Mouse (Mus musculus) midbrain, embryonic 12.5 days (tissue): ENCODE results near the gene Dnttip2. TPM values are rescaled to one million over a fixed set of nuclear protein-coding genes. Genes with fewer than 3 reads are reported as not detected.

Source experiments
- ATAC-seq: fragments of 200-750 bp; cut with Nextera tagmentation; 2 replicates; pipeline ENCODE4 v1.8.0; 2017; ENCODE audit warnings: low read depth, moderate TSS enrichment, moderate library complexity; ENCODE audit not compliant: low FRiP score
- H3K27ac ChIP-seq: fragments of 300-500 bp; sonication (generic); replicated peaks from 2 replicates; pipeline ENCODE4 v1.5.1; 2016; ENCODE audit warnings: mild to moderate bottlenecking
- H3K27me3 ChIP-seq: fragments of 300-500 bp; sonication (generic); 2 replicates; pipeline ENCODE4 v1.6.1; 2016; ENCODE audit warnings: mild to moderate bottlenecking
- H3K36me3 ChIP-seq: fragments of 300-500 bp; sonication (generic); 2 replicates; pipeline ENCODE4 v1.6.1; 2016
- H3K4me1 ChIP-seq: fragments of 300-500 bp; sonication (generic); 2 replicates; pipeline ENCODE4 v1.6.1; 2016
- H3K4me2 ChIP-seq: fragments of 300-500 bp; sonication (generic); replicated peaks from 2 replicates; pipeline ENCODE4 v1.6.1; 2016; ENCODE audit warnings: mild to moderate bottlenecking, moderate library complexity
- H3K4me3 ChIP-seq: fragments of 300-500 bp; sonication (generic); 2 replicates; pipeline ENCODE4 v1.5.1; 2016; ENCODE audit warnings: mild to moderate bottlenecking
- H3K9ac ChIP-seq: fragments of 300-500 bp; sonication (generic); replicated peaks from 2 replicates; pipeline ENCODE4 v1.6.1; 2016; ENCODE audit warnings: mild to moderate bottlenecking, moderate library complexity
- H3K9me3 ChIP-seq: fragments of 300-500 bp; sonication (generic); 2 replicates; pipeline ENCODE4 v1.6.1; 2016; ENCODE audit warnings: mild to moderate bottlenecking
- WGBS: fragments of 180-500 bp; shearing (Covaris S2); methylation state at CpG from one replicate; pipeline ENCODE4 v1.1.7; 2016; 5-methylcytosine and 5-hydroxymethylcytosine counted together
- polyA plus RNA-seq: library from polyadenylated mRNA; unstranded; fragments of >200 nt; fragmentation: Nextera tagmentation; extraction: Ambion mirVana; gene quantifications from 2 replicates; pipeline ENCODE4 v1.2.1, GENCODE M21; 2016

The Dnttip2 gene
- polyA plus RNA-seq, 1 experiment from 2014 or later = 83.9 TPM

DNA sequence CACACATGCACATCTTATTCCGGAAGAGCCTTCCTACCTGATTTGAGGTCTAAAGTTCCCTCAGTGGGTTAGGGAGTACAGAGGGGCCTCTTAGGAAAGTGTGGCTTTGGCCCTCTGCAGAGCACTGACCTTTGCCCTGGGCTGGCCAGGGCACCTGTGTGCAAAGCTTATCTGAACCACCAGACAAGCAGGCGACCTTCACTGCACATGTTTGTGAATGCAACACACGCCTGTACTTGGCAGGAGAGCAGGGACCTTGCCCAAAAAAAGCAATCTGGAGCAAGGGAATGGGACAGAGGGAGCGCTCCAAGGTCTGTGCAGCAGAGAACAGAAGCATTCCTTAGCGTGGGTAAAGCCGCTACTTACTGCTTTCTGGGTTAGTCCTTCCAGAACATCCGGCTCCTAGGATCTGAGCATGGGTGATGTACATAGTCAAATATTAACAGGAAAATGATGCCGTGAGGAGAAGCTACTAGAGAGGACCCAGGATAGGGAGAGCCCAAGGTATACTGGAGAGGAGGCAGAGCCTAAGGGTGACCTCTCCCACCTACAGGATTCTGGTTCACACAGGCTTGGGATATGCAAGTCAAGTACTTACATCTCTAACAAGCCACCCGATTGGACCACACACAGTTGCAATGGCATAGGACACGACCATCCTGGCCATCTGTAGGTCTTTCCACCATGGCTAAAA, 38.9 kb downstream of the Dnttip2 start:
- Histone ChIP-seq H3K27ac (no peak overlapping the region), H3K4me2 (no peak overlapping the region), H3K9ac (no peak overlapping the region), H3K9me3 (no peaks in the 10 kb centered on the region), H3K4me1 (peaks cover 13% of the 10 kb centered on the region), H3K27me3 (peaks cover 4% of the 10 kb centered on the region; the same call in 1 of the 2 replicates), H3K36me3 (no peaks in the 10 kb centered on the region), H3K4me3 (no peak overlapping the region)
- WGBS = 83% methylated on average over 10 of the region's 10 CpGs
- ATAC-seq = no peak

- WGBS = 44% methylated on average over 7 of the region's 7 CpGs
- Histone ChIP-seq H3K4me2 (no peak overlapping the region), H3K4me3 (no peak overlapping the region), H3K27ac (no peak overlapping the region), H3K36me3 (no peaks in the 10 kb centered on the region), H3K9me3 (no peaks in the 10 kb centered on the region), H3K9ac (no peak overlapping the region), H3K4me1 (peaks cover 13% of the 10 kb centered on the region), H3K27me3 (peaks cover 2% of the 10 kb centered on the region; the same call in 1 of the 2 replicates)
- no peak for ATAC-seq
Observed at GRCm38 (mm10) chr3:122313936-122314335, 39.7 kb downstream of the Dnttip2 start.

- no peak overlapping the region for H3K4me3 ChIP-seq
- H3K4me1 ChIP-seq = peaks cover 13% of the 10 kb centered on the region
- no peaks in the 10 kb centered on the region for H3K9me3 ChIP-seq
- no peak; the same call in 1 of the 2 replicates for ATAC-seq
- 22% methylated on average over 11 of the region's 11 CpGs for WGBS
- no peak overlapping the region for H3K27ac ChIP-seq
- H3K36me3 ChIP-seq = no peaks in the 10 kb centered on the region
- no peak overlapping the region for H3K9ac ChIP-seq
- H3K4me2 ChIP-seq = peak overlapping the region; percentile 35
- no peaks in the 10 kb centered on the region for H3K27me3 ChIP-seq
Observed at GRCm38 (mm10) chr3:122316621-122317020, 42.4 kb downstream of the Dnttip2 start.

DNA sequence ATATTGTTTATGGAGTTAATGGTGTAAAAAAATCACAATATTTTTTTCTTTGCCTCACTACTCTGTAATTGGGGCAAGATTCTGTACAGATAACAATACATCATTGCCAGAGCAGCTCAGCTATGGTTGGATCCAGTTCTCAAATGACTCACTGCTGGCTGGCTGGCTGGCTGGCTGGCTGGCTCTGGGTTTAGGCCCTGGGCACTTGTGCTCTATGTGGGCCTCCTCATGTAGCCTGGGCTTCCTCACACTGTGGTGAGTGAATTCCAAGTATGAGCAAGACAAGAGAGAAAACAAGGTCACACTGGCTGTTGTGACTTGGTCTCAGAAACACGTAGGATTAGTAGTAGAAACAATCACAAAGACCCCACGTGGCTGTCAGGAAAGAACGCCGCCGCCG, 43.2 kb downstream of the Dnttip2 start:
- H3K27me3 ChIP-seq = no peaks in the 10 kb centered on the region
- WGBS = 80% methylated on average over 6 of the region's 6 CpGs
- ATAC-seq = no peak
- no peak overlapping the region for H3K27ac ChIP-seq
- peaks cover 13% of the 10 kb centered on the region for H3K4me1 ChIP-seq
- H3K4me3 ChIP-seq = no peak overlapping the region
- no peaks in the 10 kb centered on the region for H3K36me3 ChIP-seq
- H3K4me2 ChIP-seq = no peak overlapping the region
- H3K9ac ChIP-seq = no peak overlapping the region
- H3K9me3 ChIP-seq = no peaks in the 10 kb centered on the region

DNA sequence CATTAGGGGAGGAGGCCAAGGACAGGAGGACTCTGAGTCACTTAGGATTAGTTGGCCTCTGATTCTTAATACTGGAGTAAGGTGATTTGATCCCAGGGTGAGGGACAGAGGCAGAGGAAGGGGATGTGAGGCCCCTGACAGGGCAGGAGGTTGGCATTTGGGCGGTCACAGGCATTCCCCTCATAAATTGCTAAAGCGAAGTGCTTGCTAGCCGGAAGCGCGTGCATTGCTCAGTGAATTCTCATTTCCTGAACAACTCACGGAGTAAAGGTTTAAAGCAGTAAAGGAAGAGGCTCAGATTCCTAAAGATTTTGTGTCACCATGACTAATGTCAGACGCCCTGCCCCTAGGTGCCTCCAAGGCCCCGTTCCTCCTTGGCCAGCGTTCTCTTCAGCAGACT, 48.0 kb downstream of the Dnttip2 start:
- Histone ChIP-seq H3K9me3 (no peaks in the 10 kb centered on the region), H3K4me2 (no peak overlapping the region), H3K9ac (no peak overlapping the region), H3K4me1 (no peaks in the 10 kb centered on the region), H3K4me3 (no peak overlapping the region), H3K36me3 (no peaks in the 10 kb centered on the region), H3K27me3 (no peaks in the 10 kb centered on the region), H3K27ac (no peak overlapping the region)
- ATAC-seq = no peak
- 83% methylated on average over 9 of the region's 9 CpGs for WGBS

DNA sequence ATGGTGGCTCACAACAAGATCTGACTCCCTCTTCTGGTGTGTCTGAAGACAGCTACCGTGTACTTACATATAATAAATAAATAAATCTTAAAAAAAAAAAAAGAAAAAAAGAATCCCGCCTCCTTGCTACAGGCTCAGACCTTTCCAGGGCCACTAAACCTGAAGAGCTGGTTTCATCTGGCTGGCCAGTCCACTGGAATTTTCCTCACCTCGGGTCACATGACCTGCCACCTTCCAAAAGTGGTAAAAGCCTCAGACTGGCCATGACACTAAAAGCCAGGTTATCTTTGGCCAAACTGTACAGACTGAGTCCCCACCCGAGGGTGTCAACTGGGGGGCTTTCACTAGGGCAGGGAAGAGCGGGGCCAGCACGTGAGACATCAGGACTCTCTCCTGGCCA, 49.7 kb downstream of the Dnttip2 start:
- ATAC-seq = no peak
- no peak overlapping the region for H3K9ac ChIP-seq
- no peaks in the 10 kb centered on the region for H3K27me3 ChIP-seq
- H3K4me2 ChIP-seq = no peak overlapping the region
- no peaks in the 10 kb centered on the region for H3K36me3 ChIP-seq
- no peak overlapping the region for H3K27ac ChIP-seq
- H3K4me1 ChIP-seq = no peaks in the 10 kb centered on the region
- 86% methylated on average over 6 of the region's 6 CpGs for WGBS
- H3K9me3 ChIP-seq = no peaks in the 10 kb centered on the region
- no peak overlapping the region for H3K4me3 ChIP-seq

DNA sequence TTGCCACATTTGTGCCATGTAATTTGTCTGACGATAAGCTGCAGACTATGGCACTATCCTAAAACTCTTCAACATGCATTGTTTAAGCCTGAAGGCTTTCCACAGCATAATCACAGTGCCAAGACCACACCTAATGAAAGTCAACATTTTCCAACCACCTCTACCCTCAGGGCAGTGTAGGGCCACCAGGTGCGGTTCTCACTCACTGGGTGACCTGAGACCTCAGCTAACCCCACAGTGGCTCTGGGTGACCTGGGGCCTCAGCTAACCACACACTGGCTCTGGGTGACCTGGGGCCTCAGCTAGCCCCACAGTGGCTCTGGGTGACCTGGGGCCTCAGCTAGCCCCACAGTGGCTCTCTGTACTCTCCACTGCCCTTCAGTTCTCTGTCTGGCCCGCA, 50.3 kb downstream of the Dnttip2 start:
- H3K4me3 ChIP-seq = no peak overlapping the region
- no peaks in the 10 kb centered on the region for H3K36me3 ChIP-seq
- no peaks in the 10 kb centered on the region for H3K27me3 ChIP-seq
- H3K4me1 ChIP-seq = no peaks in the 10 kb centered on the region
- H3K4me2 ChIP-seq = no peak overlapping the region
- H3K27ac ChIP-seq = no peak overlapping the region
- no peak overlapping the region for H3K9ac ChIP-seq
- 91% methylated on average over 3 of the region's 3 CpGs for WGBS
- no peak for ATAC-seq
- H3K9me3 ChIP-seq = no peaks in the 10 kb centered on the region

GRCm38 (mm10) chr3:122330484-122330883, 56.3 kb downstream of the Dnttip2 start:
- 0 out of 2 replicates have a peak, but pooled peaks cover 6% of the 10 kb centered on the region for H3K27me3 ChIP-seq
- H3K4me3 ChIP-seq = no peak overlapping the region
- ATAC-seq = no peak
- no peaks in the 10 kb centered on the region for H3K36me3 ChIP-seq
- H3K4me1 ChIP-seq = peaks cover 7% of the 10 kb centered on the region
- no peak overlapping the region for H3K27ac ChIP-seq
- H3K9ac ChIP-seq = no peak overlapping the region
- WGBS = 83% methylated on average over 12 of the region's 12 CpGs
- H3K4me2 ChIP-seq = no peak overlapping the region
- no peaks in the 10 kb centered on the region for H3K9me3 ChIP-seq

DNA sequence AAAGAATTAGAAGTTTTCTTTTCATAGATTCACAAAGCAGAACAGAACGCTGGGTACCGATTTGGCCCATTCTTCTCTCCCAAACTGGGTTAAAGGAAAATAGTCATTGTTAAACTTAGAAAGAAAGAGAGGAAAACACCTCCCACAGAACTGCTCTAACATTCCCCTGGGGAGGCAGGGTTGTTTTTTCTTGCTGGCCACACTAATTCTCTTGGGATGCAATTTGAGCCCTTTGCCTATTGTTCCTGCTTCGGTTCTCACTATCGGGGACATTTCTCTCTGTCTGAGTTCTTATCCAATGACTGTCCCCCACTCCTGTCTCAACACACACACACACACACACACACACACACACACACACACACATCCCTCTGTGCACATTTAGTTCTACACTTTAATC, 59.3 kb downstream of the Dnttip2 start:
- Histone ChIP-seq H3K9me3 (no peaks in the 10 kb centered on the region), H3K27me3 (0 out of 2 replicates have a peak, but pooled peaks cover 6% of the 10 kb centered on the region), H3K36me3 (no peaks in the 10 kb centered on the region), H3K27ac (no peak overlapping the region), H3K4me1 (peaks cover 7% of the 10 kb centered on the region), H3K4me2 (no peak overlapping the region), H3K4me3 (no peak overlapping the region), H3K9ac (no peak overlapping the region)
- no peak for ATAC-seq
- 23% methylated on average over 4 of the region's 4 CpGs for whole genome bisulfite sequencing

- H3K4me3 ChIP-seq = no peak overlapping the region
Observed at GRCm38 (mm10) chr3:122333902-122334301, 59.7 kb downstream of the Dnttip2 start.

GRCm38 (mm10) chr3:122334375-122334774, 60.2 kb downstream of the Dnttip2 start:
- Histone ChIP-seq H3K27me3 (0 out of 2 replicates have a peak, but pooled peaks cover 6% of the 10 kb centered on the region), H3K9me3 (no peaks in the 10 kb centered on the region), H3K27ac (no peak overlapping the region), H3K4me3 (no peak overlapping the region), H3K36me3 (no peaks in the 10 kb centered on the region), H3K4me2 (no peak overlapping the region), H3K9ac (no peak overlapping the region), H3K4me1 (peaks cover 7% of the 10 kb centered on the region)
- 87% methylated on average over 7 of the region's 7 CpGs for WGBS
- ATAC-seq = no peak

More at GRCm38 (mm10) chr3:122333902-122334301, 59.7 kb downstream of the Dnttip2 start:
- Histone ChIP-seq H3K27ac (no peak overlapping the region), H3K9me3 (no peaks in the 10 kb centered on the region), H3K4me2 (no peak overlapping the region), H3K9ac (no peak overlapping the region), H3K27me3 (0 out of 2 replicates have a peak, but pooled peaks cover 6% of the 10 kb centered on the region), H3K4me1 (peaks cover 7% of the 10 kb centered on the region), H3K36me3 (no peaks in the 10 kb centered on the region)
- 58% methylated on average over 7 of the region's 7 CpGs for WGBS
- ATAC-seq = no peak
